Mouse (Mus musculus) testis, adult 2 months (tissue): Measurements from ENCODE around the gene Srsf9. TPM values are rescaled to one million over a fixed set of nuclear protein-coding genes. Genes with fewer than 3 reads are reported as not detected.

Experiments
- H3K27ac ChIP-seq: fragments of 200-500 bp; 2 replicates; pipeline ENCODE4 v1.5.1; 2012; ENCODE audit warnings: low read depth, low read length; ENCODE audit not compliant: control insufficient read depth, insufficient read depth
- H3K27me3 ChIP-seq: fragments of 200-500 bp; 2 replicates; pipeline ENCODE4 v1.6.1; 2012; ENCODE audit warnings: mild to moderate bottlenecking, low read length, moderate library complexity; ENCODE audit not compliant: control insufficient read depth, insufficient read depth
- H3K36me3 ChIP-seq: fragments of 200-500 bp; 2 replicates; pipeline ENCODE4 v1.6.1; 2012; ENCODE audit warnings: mild to moderate bottlenecking, low read length; ENCODE audit not compliant: control insufficient read depth, insufficient read depth
- H3K4me1 ChIP-seq: fragments of 200-500 bp; 2 replicates; pipeline ENCODE4 v1.6.1; 2012; ENCODE audit warnings: low read length; ENCODE audit not compliant: control insufficient read depth, insufficient read depth
- H3K4me3 ChIP-seq: fragments of 200-500 bp; 2 replicates; pipeline ENCODE4 v1.5.1; 2012; ENCODE audit warnings: low read depth, mild to moderate bottlenecking, low read length, moderate library complexity, mixed read lengths; ENCODE audit not compliant: control insufficient read depth
- CTCF ChIP-seq: fragments of 200-500 bp; IDR thresholded peaks from 2 replicates; pipeline ENCODE4 v1.5.1; 2012; ENCODE audit warnings: low read depth, mild to moderate bottlenecking, inconsistent platforms, low read length, moderate library complexity; ENCODE audit not compliant: control insufficient read depth, insufficient read depth, insufficient replicate concordance
- POLR2A ChIP-seq: fragments of 200-500 bp; IDR thresholded peaks from 2 replicates; pipeline ENCODE4 v1.6.1; 2012; ENCODE audit warnings: low read depth, mild to moderate bottlenecking, inconsistent platforms, low read length, moderate library complexity; ENCODE audit not compliant: control insufficient read depth
- polyA plus RNA-seq: library from polyadenylated mRNA; depleted of rRNA; stranded (reverse); fragments of >200 nt; gene quantifications from 2 replicates; pipeline ENCODE4 v1.2.3, GENCODE M21; 2012; rRNA removed

Gene Srsf9
- polyA plus RNA-seq = 43.9 and 45.5 TPM in 2 replicates

DNA sequence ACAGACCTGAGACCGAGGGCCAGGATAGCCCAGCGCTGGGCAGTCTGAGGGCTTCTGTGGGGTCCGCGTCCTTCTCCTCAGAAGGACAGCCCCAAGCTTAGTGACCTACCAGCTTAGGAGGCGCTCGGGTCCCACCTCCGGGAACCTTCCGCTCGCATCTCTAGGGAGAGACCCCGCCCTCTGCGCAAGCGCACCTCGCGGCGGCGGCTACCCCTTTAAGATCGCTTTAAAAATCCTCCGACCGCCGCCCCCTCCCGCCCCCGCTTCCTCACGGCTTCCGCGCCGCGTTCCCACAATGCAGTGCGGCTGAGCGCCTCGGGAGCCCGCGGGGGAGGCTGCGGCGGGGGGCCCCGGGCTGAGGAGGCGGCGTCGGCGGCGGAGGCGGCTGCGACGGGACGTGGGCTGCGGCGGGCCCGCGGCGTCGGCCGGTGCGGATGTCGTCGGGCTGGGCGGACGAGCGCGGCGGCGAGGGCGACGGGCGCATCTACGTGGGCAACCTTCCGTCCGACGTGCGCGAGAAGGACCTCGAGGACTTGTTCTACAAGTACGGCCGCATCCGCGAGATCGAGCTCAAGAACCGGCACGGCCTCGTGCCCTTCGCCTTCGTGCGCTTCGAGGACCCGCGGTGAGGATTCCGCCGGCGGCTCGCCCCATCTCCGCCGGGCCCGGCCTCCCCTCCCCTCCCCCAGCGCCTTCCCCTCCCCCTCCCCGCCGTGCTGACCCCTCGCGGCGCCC is at the start of gene Srsf9:
TSS of gene Srsf9 (plus strand) at position 303 of the 735 bp plus-strand sequence.
- peak within 1 kb of the TSS; percentile 94 for H3K4me3 ChIP-seq
- H3K27ac ChIP-seq = peak within 1 kb of the TSS; percentile 94
- H3K27me3 ChIP-seq = no peaks in the 10 kb centered on the region
- TF ChIP-seq CTCF (no peak), POLR2A (peak; percentile 62)
- no peaks in the 10 kb centered on the region; the same call in 1 of the 2 replicates for H3K36me3 ChIP-seq
- peaks cover 9% of the 10 kb centered on the region for H3K4me1 ChIP-seq

DNA sequence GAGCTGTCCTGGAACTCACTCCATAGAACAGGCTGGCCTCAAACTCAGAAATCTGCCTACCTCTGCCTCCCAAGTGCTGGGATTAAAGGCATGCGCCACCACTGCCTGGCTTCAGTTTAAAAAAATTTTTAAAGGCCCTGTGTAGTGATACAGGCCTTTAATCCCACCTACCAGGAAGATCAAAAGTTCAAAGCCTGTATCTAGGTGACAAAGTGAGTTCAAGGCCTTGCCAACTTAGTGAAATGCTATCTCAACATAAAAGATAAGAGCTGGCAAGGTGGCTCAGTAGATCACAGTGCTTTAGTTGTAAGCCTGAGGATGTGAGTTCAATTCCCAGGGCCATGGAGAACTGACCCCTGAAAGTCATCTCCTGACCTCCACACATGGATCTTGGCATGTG is 48.9 kb upstream of the Srsf9 start:
- no peak for TF ChIP-seq CTCF
- TF ChIP-seq POLR2A = no peak
- no peaks in the 10 kb centered on the region for H3K27me3 ChIP-seq
- H3K4me3 ChIP-seq = no peak overlapping the region
- peaks cover 10% of the 10 kb centered on the region for H3K4me1 ChIP-seq
- H3K36me3 ChIP-seq = no peaks in the 10 kb centered on the region
- H3K27ac ChIP-seq = no peak overlapping the region

DNA sequence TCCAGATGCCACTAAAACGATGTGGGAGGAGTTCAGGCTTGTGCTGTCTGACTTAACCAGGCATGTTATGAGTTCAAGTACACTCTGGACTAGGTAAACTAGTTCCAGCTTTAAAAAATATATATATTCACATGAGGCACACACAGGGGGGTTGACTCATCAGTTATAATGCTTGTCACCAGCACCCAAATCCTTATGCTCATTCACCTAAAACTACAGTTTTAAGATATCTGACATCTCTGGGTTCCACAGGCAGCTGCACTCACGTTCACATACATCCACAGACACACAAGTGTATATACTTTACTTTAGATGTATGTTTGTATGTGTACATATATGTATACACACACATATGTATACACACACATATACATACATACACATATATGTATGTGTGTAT is 48.2 kb upstream of the Srsf9 start:
- TF ChIP-seq CTCF (no peak), POLR2A (no peak)
- Histone ChIP-seq H3K4me1 (peaks cover 8% of the 10 kb centered on the region; the same call in 1 of the 2 replicates), H3K27me3 (no peaks in the 10 kb centered on the region), H3K27ac (no peak overlapping the region), H3K36me3 (0 out of 2 replicates have a peak, but pooled peaks cover 1% of the 10 kb centered on the region), H3K4me3 (no peak overlapping the region)

DNA sequence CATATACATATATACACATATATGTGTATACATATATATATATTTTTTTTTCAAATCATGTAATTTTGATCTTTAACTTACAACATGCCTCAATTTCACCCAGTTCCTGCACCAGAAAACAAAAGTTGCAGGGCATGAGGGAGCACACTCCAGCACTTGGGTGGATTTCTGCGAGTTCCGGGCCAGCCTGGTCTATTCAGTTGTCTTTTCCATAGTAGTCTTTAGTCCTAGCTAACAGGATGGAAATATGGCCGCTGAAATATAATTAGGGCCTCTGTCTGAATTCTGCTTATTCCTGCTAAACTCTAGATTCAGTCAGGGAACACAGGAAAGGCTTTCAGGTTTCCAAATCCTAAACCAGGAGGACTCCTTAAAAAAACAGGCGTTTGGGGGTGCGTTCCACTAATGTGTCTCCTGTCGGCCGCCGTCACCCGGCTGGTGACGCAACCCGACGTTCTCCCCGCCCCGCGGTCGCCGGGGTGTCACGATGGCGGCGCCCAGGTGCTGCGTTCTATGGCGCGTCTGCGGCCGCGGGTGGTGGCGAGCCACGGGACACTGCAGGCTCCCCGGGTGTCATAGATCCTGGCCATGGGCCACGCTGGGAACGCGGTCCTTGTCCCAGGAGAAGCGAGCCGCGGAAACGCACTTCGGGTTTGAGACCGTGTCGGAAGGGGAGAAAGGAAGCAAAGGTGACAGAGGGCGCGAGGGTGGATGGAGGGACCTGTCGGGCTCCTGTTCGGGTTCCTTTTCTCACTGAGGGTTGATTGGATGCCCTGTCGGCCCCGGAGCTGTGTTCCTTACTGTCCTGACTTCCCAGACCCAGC is 47.5 kb upstream of the Srsf9 start, which contains the start of gene Coq5:
TSS of gene Coq5 (plus strand) at position 441 of the 824 bp plus-strand sequence.
- Histone ChIP-seq H3K36me3 (0 out of 2 replicates have a peak, but pooled peaks cover 1% of the 10 kb centered on the region), H3K4me3 (peak within 1 kb of the TSS; percentile 97), H3K4me1 (peaks cover 8% of the 10 kb centered on the region; the same call in 1 of the 2 replicates), H3K27ac (peak within 1 kb of the TSS; percentile 60; the same call in 1 of the 2 replicates), H3K27me3 (no peaks in the 10 kb centered on the region)
- peak; percentile 76 for TF ChIP-seq POLR2A
- TF ChIP-seq CTCF = no peak

DNA sequence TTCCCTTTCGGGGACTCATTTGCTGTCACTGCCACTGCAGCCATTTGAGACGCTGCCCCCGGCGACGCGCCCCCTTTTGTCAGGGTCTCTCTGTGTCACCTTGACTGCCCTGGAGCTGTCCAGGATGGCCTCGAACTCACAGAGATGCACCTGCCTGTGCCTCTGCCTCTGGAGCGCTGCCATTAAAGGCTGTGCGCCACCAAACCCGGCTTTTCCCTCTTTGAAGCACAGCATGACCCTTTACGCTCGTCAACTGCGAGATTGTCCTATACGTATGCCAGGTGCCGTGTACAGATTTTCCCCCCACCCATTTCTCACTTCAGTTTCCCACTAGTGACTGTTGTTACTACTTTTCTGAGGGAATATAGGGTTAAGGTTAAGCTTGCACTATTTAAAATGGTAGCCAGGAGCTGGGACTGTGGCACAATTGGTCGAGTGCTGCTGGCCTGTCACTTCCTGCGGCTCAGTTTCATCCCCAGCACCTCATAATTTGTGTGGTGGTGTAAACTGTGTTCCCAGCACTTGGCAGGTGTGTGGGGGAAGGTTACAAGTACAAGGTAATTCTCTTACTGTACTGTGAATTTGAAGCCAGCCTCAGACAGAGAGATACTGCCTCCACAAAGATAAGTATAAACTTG is 46.8 kb upstream of the Srsf9 start:
- Histone ChIP-seq H3K4me3 (peak overlapping the region; percentile 97), H3K27ac (no peak overlapping the region; the same call in 1 of the 2 replicates), H3K36me3 (0 out of 2 replicates have a peak, but pooled peaks cover 1% of the 10 kb centered on the region), H3K4me1 (peaks cover 8% of the 10 kb centered on the region; the same call in 1 of the 2 replicates), H3K27me3 (no peaks in the 10 kb centered on the region)
- TF ChIP-seq CTCF (no peak), POLR2A (no peak)

DNA sequence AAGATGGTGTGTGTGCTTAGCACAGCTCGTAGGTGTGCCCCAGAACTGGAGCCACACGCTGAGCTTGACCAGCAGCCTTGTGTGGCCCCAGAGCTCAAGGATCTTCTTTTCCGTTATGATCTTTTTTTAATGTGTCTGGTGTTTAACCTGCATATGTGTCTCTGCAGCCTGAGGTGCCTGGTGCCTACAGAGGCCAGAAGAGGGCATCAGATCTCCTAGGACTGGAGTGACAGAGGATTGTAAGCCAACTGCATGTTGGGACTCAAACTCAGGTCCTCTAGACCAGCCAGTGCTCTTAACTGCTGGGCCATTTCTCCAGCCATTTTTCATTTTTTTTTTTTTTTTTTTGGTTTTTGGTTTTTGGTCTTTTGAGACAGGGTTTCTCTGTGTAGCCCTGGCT is 42.2 kb upstream of the Srsf9 start:
- Histone ChIP-seq H3K36me3 (0 out of 2 replicates have a peak, but pooled peaks cover 1% of the 10 kb centered on the region), H3K27me3 (no peaks in the 10 kb centered on the region), H3K4me3 (no peak overlapping the region), H3K27ac (no peak overlapping the region), H3K4me1 (peaks cover 2% of the 10 kb centered on the region; the same call in 1 of the 2 replicates)
- TF ChIP-seq POLR2A = no peak

DNA sequence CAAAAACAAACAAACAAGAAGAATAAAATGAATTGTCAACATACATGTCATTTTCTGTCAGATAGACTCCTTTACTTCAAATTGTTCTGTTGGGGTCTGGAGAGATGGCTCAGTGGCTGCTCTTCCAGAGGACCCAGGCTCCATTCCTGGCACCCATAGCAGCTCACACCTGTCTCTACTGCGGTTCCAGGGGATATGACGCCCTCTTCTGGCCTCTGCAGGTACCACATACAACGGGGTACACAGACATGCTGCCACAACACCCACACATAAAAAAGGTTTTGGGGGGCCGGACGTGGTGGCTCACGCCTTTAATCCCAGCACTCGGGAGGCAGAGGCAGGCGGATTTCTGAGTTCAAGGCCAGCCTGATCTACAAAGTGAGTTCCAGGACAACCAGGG is 32.8 kb upstream of the Srsf9 start:
- H3K4me3 ChIP-seq = no peak overlapping the region
- TF ChIP-seq POLR2A (no peak), CTCF (0 out of 2 replicates have a peak, but pooled peaks have one; percentile 23)
- H3K4me1 ChIP-seq = no peaks in the 10 kb centered on the region; the same call in 1 of the 2 replicates
- H3K27ac ChIP-seq = no peak overlapping the region
- H3K27me3 ChIP-seq = no peaks in the 10 kb centered on the region
- peaks cover 5% of the 10 kb centered on the region for H3K36me3 ChIP-seq
